Mouse (Mus musculus) hindbrain, embryonic 11.5 days (tissue): ENCODE measurements around the gene Ptprg. TPM values are rescaled to one million over a fixed set of nuclear protein-coding genes. Genes with fewer than 3 reads are reported as not detected.

Experiments
- ATAC-seq: fragments of 200-750 bp; cut with Nextera tagmentation; 2 replicates; pipeline ENCODE4 v1.8.0; 2017; ENCODE audit warnings: mild to moderate bottlenecking, moderate TSS enrichment, moderate library complexity; ENCODE audit not compliant: low FRiP score
- DNase-seq: peaks from one replicate; pipeline ENCODE4 v3.0.0-alpha.2; 2015; ENCODE audit warnings: low spot score
- H3K27ac ChIP-seq: fragments of 300-500 bp; sonication (generic); 2 replicates; pipeline ENCODE4 v1.5.1; 2014; ENCODE audit warnings: mild to moderate bottlenecking, low read depth, low read length
- H3K27me3 ChIP-seq: fragments of 300-500 bp; sonication (generic); 2 replicates; pipeline ENCODE4 v1.6.1; 2014; ENCODE audit warnings: mild to moderate bottlenecking, low read length, moderate library complexity, mixed read lengths; ENCODE audit not compliant: control insufficient read depth, insufficient read depth
- H3K36me3 ChIP-seq: fragments of 300-500 bp; sonication (generic); 2 replicates; pipeline ENCODE4 v1.6.1; 2014; ENCODE audit warnings: mild to moderate bottlenecking, low read length, moderate library complexity, mixed read lengths; ENCODE audit not compliant: control insufficient read depth, insufficient read depth
- H3K4me1 ChIP-seq: fragments of 300-500 bp; sonication (generic); replicated peaks from 2 replicates; pipeline ENCODE4 v1.6.1; 2014; ENCODE audit warnings: low read length, mixed read lengths; ENCODE audit not compliant: control insufficient read depth, insufficient read depth
- H3K4me2 ChIP-seq: fragments of 300-500 bp; sonication (generic); replicated peaks from 2 replicates; pipeline ENCODE4 v1.6.1; 2014; ENCODE audit warnings: mild to moderate bottlenecking, low read depth, low read length
- H3K4me3 ChIP-seq: fragments of 300-500 bp; sonication (generic); 2 replicates; pipeline ENCODE4 v1.5.1; 2014; ENCODE audit warnings: low read depth, low read length
- H3K9ac ChIP-seq: fragments of 300-500 bp; sonication (generic); 2 replicates; pipeline ENCODE4 v1.6.1; 2014; ENCODE audit warnings: low read depth, low read length
- H3K9me3 ChIP-seq: fragments of 300-500 bp; sonication (generic); 2 replicates; pipeline ENCODE4 v1.6.1; 2016; ENCODE audit warnings: low read length; ENCODE audit not compliant: control insufficient read depth
- WGBS: fragments of 180-500 bp; shearing (Covaris S2); extraction: QIAGEN DNeasy Blood & Tissue Kit; methylation state at CpG from one replicate; pipeline ENCODE4 v1.1.7; 2014; 5-methylcytosine and 5-hydroxymethylcytosine counted together
- polyA plus RNA-seq: library from polyadenylated mRNA; unstranded; fragments of >200 nt; fragmentation: Nextera tagmentation; extraction: Ambion mirVana; gene quantifications from 2 replicates; pipeline ENCODE4 v1.2.1, GENCODE M21; 2014

Gene Ptprg
- polyA plus RNA-seq, 1 experiment from 2014 or later = 45.0 TPM

- H3K4me3 ChIP-seq = no peak overlapping the region
- H3K36me3 ChIP-seq = no peaks in the 10 kb centered on the region
- 70% methylated on average over 6 of the region's 6 CpGs for WGBS
- no peaks in the 10 kb centered on the region for H3K27me3 ChIP-seq
- ATAC-seq (peak; percentile 47; the same call in 1 of the 2 replicates), DNase-seq (no peak)
- H3K4me2 ChIP-seq = no peak overlapping the region
- no peak overlapping the region for H3K9ac ChIP-seq
- no peak overlapping the region for H3K27ac ChIP-seq
- H3K4me1 ChIP-seq = no peaks in the 10 kb centered on the region; the same call in 1 of the 2 replicates
- no peaks in the 10 kb centered on the region for H3K9me3 ChIP-seq
Observed at GRCm38 (mm10) chr14:11618140-11618705, 64.9 kb downstream of the Ptprg start.

DNA sequence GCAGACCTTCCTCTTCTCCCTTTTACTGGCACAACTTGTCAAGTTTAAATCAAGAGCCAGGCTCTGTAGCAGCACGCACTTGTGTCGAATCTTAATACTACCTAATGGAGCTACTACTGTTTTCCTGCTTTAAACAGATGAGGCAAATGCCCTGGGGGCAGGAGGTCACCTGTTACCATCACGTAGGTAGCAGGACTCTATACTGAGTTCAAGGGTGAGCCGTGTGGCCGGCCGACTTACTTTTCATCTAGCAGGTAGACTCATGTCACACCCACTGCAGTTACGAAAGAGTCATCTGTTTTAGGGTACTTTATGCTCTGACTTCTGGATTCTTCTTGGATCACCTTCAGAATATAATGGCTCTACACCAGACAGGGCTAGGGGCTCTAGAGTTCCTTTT is 66.3 kb downstream of the Ptprg start:
- Histone ChIP-seq H3K4me2 (no peak overlapping the region), H3K4me3 (no peak overlapping the region), H3K27ac (no peak overlapping the region), H3K27me3 (no peaks in the 10 kb centered on the region), H3K36me3 (no peaks in the 10 kb centered on the region), H3K9ac (no peak overlapping the region), H3K9me3 (no peaks in the 10 kb centered on the region), H3K4me1 (no peaks in the 10 kb centered on the region; the same call in 1 of the 2 replicates)
- no peak for ATAC-seq
- no peak for DNase-seq
- 90% methylated on average over 7 of the region's 7 CpGs for WGBS

DNA sequence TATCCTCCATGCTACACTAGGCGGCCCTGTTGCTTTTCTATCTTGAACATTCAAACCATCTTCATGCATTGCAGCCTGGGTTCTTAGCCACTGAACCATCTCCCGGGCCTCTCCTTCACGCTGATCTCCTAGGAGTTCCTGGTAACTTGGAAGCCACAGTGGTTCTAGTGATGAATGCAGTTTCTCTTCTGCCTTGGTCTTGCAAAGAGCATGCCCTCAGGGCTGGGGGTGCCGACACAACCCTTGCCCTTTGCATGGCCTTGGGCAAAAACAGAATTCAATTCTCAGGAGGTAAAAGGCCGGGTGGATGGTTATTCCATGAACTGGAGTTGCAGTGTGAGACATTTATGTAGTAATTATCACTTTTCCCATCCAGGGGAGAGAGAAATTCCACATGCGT is 67.0 kb downstream of the Ptprg start:
- no peak overlapping the region for H3K27ac ChIP-seq
- H3K4me3 ChIP-seq = no peak overlapping the region
- 59% methylated on average over 6 of the region's 6 CpGs for WGBS
- H3K36me3 ChIP-seq = no peaks in the 10 kb centered on the region
- H3K9me3 ChIP-seq = no peaks in the 10 kb centered on the region
- no peak overlapping the region for H3K9ac ChIP-seq
- no peaks in the 10 kb centered on the region for H3K27me3 ChIP-seq
- no peak for DNase-seq
- no peaks in the 10 kb centered on the region; the same call in 1 of the 2 replicates for H3K4me1 ChIP-seq
- no peak for ATAC-seq
- no peak overlapping the region for H3K4me2 ChIP-seq

GRCm38 (mm10) chr14:11620962-11621568 is 67.7 kb downstream of the Ptprg start:
- H3K27ac ChIP-seq = peak overlapping the region; percentile 19; the same call in 1 of the 2 replicates
- no peaks in the 10 kb centered on the region for H3K36me3 ChIP-seq
- WGBS = 42% methylated on average over 10 of the region's 10 CpGs
- no peaks in the 10 kb centered on the region for H3K9me3 ChIP-seq
- H3K4me3 ChIP-seq = no peak overlapping the region
- H3K4me1 ChIP-seq = no peaks in the 10 kb centered on the region; the same call in 1 of the 2 replicates
- H3K4me2 ChIP-seq = no peak overlapping the region
- H3K9ac ChIP-seq = no peak overlapping the region
- DNase-seq (no peak), ATAC-seq (no peak)
- H3K27me3 ChIP-seq = no peaks in the 10 kb centered on the region

DNA sequence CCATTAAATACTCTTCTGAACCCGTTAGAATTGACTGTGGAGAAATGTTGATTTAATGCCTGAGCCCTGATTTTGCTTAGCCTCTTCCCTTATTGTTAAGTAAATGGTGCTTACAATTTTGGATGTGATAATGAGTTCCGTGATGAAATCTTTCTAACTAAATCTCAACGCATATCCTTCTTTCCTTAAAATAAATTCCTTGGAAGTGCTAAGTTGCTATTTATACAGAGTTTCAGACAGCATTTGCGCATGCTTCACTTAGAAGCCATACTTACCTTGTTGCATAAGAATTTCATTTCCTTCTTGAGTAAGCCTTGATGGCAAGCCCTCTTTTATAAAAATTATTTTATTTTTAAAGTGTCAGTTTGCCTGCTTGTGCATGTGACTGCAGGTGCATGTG is 70.2 kb downstream of the Ptprg start:
- ATAC-seq (no peak), DNase-seq (no peak)
- Histone ChIP-seq H3K9ac (no peak overlapping the region), H3K27me3 (no peaks in the 10 kb centered on the region), H3K9me3 (no peaks in the 10 kb centered on the region), H3K4me3 (no peak overlapping the region), H3K4me1 (no peaks in the 10 kb centered on the region; the same call in 1 of the 2 replicates), H3K36me3 (no peaks in the 10 kb centered on the region), H3K27ac (no peak overlapping the region), H3K4me2 (no peak overlapping the region)
- 89% methylated on average over 4 of the region's 4 CpGs for WGBS

GRCm38 (mm10) chr14:11630736-11631135 is 77.4 kb downstream of the Ptprg start:
- no peak for DNase-seq
- no peak overlapping the region for H3K27ac ChIP-seq
- H3K4me1 ChIP-seq = no peaks in the 10 kb centered on the region
- H3K9me3 ChIP-seq = no peaks in the 10 kb centered on the region
- ATAC-seq = no peak
- WGBS = 66% methylated on average over 2 of the region's 2 CpGs
- H3K9ac ChIP-seq = no peak overlapping the region
- no peak overlapping the region for H3K4me2 ChIP-seq
- no peaks in the 10 kb centered on the region for H3K27me3 ChIP-seq
- no peak overlapping the region for H3K4me3 ChIP-seq
- H3K36me3 ChIP-seq = no peaks in the 10 kb centered on the region

- 96% methylated on average over 4 of the region's 4 CpGs for WGBS
- H3K36me3 ChIP-seq = no peaks in the 10 kb centered on the region
- H3K27ac ChIP-seq = no peak overlapping the region
- H3K4me3 ChIP-seq = no peak overlapping the region
- H3K4me2 ChIP-seq = no peak overlapping the region
- H3K9me3 ChIP-seq = no peaks in the 10 kb centered on the region
- no peaks in the 10 kb centered on the region for H3K27me3 ChIP-seq
- H3K4me1 ChIP-seq = no peaks in the 10 kb centered on the region
- H3K9ac ChIP-seq = no peak overlapping the region
- DNase-seq (no peak), ATAC-seq (no peak)
Observed at GRCm38 (mm10) chr14:11631505-11631904, 78.2 kb downstream of the Ptprg start.

- no peaks in the 10 kb centered on the region for H3K27me3 ChIP-seq
- no peaks in the 10 kb centered on the region for H3K36me3 ChIP-seq
- no peak overlapping the region for H3K4me3 ChIP-seq
- ATAC-seq (no peak), DNase-seq (no peak)
- no peak overlapping the region for H3K4me2 ChIP-seq
- no peaks in the 10 kb centered on the region for H3K9me3 ChIP-seq
- WGBS = 88% methylated on average over 7 of the region's 7 CpGs
- no peak overlapping the region for H3K27ac ChIP-seq
- H3K4me1 ChIP-seq = no peaks in the 10 kb centered on the region
- no peak overlapping the region for H3K9ac ChIP-seq
Observed at GRCm38 (mm10) chr14:11637673-11638072, 84.3 kb downstream of the Ptprg start.

DNA sequence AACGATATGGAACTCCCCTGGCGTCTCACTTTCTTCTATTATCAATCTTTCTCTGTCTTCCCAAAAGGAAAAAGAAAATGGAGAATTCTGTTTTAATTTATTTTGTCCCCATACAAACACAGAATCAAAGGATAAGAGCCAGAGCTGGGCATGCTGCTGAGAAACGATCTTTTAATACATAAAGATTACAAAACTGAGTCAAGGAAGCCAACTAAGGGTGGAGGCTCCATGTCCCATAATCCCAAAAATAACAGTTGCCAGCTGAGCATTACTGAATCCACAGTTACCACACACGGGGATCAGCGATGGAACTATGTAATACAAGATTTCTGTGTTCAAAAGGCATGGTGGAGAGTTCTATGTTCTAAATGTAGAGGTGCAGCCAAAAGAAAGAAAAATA is 86.0 kb downstream of the Ptprg start:
- ATAC-seq = no peak
- Histone ChIP-seq H3K4me1 (no peaks in the 10 kb centered on the region), H3K27me3 (no peaks in the 10 kb centered on the region), H3K36me3 (no peaks in the 10 kb centered on the region), H3K4me3 (no peak overlapping the region), H3K27ac (no peak overlapping the region), H3K9ac (no peak overlapping the region), H3K9me3 (no peaks in the 10 kb centered on the region), H3K4me2 (no peak overlapping the region)
- DNase-seq = no peak
- 94% methylated on average over 5 of the region's 5 CpGs for WGBS
